Mouse (Mus musculus): Measurements from ENCODE around the gene Spata13. TPM values are rescaled to one million over a fixed set of nuclear protein-coding genes. Genes with fewer than 3 reads are reported as not detected.

Gene Spata13
- polyA plus RNA-seq, 1 experiment from 2014 or later: 50.1 TPM

DNA sequence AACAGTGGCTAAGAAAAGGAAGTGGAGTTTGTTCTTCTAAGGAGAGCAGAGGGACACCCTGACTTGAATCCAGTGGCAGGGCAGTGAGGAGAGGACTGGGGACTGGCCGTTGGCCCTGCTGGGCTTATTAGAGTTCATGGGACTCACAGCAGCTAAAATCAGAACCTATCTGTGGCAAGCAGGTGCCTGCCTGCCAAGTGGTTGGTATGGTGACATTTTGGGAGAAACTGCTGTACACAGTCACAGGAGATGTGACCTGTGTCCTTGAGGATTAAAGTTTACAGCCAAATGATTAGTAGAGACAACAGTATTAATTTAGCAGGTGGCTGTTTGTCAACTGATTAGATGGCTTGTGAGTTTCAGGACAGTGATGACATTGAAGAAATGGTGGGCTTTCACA lies 172.1 kb downstream of the Spata13 start:
- ATAC-seq (replicated peaks): no peak
- 85% methylated on average over 1 of the region's 1 CpGs for WGBS
- no peak overlapping the region for H3K4me2 ChIP-seq (replicated peaks)
- H3K27ac ChIP-seq (replicated peaks): no peak overlapping the region
- no peaks in the 10 kb centered on the region for H3K4me1 ChIP-seq
- no peak overlapping the region for H3K4me3 ChIP-seq
- H3K9me3 ChIP-seq: no peaks in the 10 kb centered on the region
- no peaks in the 10 kb centered on the region for H3K27me3 ChIP-seq
- no peak overlapping the region for H3K9ac ChIP-seq (replicated peaks)
- peaks cover 12% of the 10 kb centered on the region; the same call in 1 of the 2 replicates for H3K36me3 ChIP-seq

GRCm38 (mm10) chr14:60806891-60807344 lies 173.1 kb downstream of the Spata13 start:
- H3K4me2 ChIP-seq (replicated peaks): no peak overlapping the region
- H3K27me3 ChIP-seq: no peaks in the 10 kb centered on the region
- no peaks in the 10 kb centered on the region for H3K4me1 ChIP-seq
- ATAC-seq (replicated peaks): no peak
- WGBS: 68% methylated on average over 11 of the region's 11 CpGs
- no peak overlapping the region for H3K4me3 ChIP-seq
- no peak overlapping the region for H3K9ac ChIP-seq (replicated peaks)
- no peak overlapping the region for H3K27ac ChIP-seq (replicated peaks)
- H3K36me3 ChIP-seq: peaks cover 14% of the 10 kb centered on the region; the same call in 1 of the 2 replicates
- H3K9me3 ChIP-seq: no peaks in the 10 kb centered on the region

DNA sequence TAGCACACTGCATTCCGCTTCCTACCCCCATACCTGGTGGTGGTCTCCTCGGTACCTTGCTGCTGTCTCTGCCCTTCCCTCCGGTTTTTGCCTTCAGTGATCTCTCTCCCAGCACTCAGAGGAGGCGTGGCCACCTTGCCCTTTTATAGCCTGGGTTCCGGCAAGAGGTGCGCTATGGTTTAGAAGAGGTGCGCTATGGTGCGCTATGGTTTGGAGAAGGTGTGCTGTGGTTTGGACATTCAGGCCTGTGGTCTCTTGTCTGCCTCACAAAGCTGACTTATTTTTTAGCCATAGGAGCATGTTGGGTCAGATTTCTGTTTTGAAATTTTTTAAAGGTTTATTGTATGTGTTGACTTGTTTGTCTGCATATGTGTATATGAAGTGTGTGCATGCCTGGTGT lies 176.1 kb downstream of the Spata13 start:
- Histone ChIP-seq H3K9me3 (no peaks in the 10 kb centered on the region), H3K27ac (replicated peaks) (no peak overlapping the region), H3K36me3 (peaks cover 7% of the 10 kb centered on the region; the same call in 1 of the 2 replicates), H3K4me1 (no peaks in the 10 kb centered on the region), H3K9ac (replicated peaks) (no peak overlapping the region), H3K27me3 (no peaks in the 10 kb centered on the region), H3K4me3 (no peak overlapping the region), H3K4me2 (replicated peaks) (no peak overlapping the region)
- WGBS: 91% methylated on average over 8 of the region's 8 CpGs
- no peak for ATAC-seq (replicated peaks)

- no peaks in the 10 kb centered on the region for H3K27me3 ChIP-seq
- H3K4me3 ChIP-seq: no peak overlapping the region
- H3K4me2 ChIP-seq (replicated peaks): no peak overlapping the region
- no peak for ATAC-seq (replicated peaks)
- H3K9me3 ChIP-seq: no peaks in the 10 kb centered on the region
- no peak overlapping the region for H3K9ac ChIP-seq (replicated peaks)
- H3K36me3 ChIP-seq: peaks cover 14% of the 10 kb centered on the region; the same call in 1 of the 2 replicates
- WGBS: 97% methylated on average over 4 of the region's 4 CpGs
- H3K27ac ChIP-seq (replicated peaks): no peak overlapping the region
- H3K4me1 ChIP-seq: no peaks in the 10 kb centered on the region
These were observed 177.7 kb downstream of the Spata13 start for GRCm38 (mm10) chr14:60811547-60811946.

Other genes starting within 250 kb of the Spata13 start
- 0.13 and 0.17 TPM in 2 replicates for gene C1qtnf9, start 134.1 kb downstream of the Spata13 start, polyA plus RNA-seq (2015; fragmentation: Nextera tagmentation; extraction: Ambion mirVana)
- gene Mipep, start 150.6 kb downstream of the Spata13 start, polyA plus RNA-seq (2015; fragmentation: Nextera tagmentation; extraction: Ambion mirVana): 21.4 and 22.0 TPM in 2 replicates

Measured in forebrain, embryonic 15.5 days (tissue).